Mouse (Mus musculus): ENCODE results near the gene Tmem230. TPM values are rescaled to one million over a fixed set of nuclear protein-coding genes. Genes with fewer than 3 reads are reported as not detected.

Tmem230 gene
- polyA plus RNA-seq, 1 experiment from 2014 or later, result 47.1 TPM

GRCm38 (mm10) chr2:132208246-132208881, 39.2 kb downstream of the Tmem230 start:
- Histone ChIP-seq H3K4me2 (replicated peaks) (no peak overlapping the region), H3K9ac (no peak overlapping the region), H3K4me1 (replicated peaks; ENCODE audit: control insufficient read depth, insufficient read depth, low read length) (no peaks in the 10 kb centered on the region), H3K36me3 (replicated peaks; ENCODE audit: control insufficient read depth, insufficient read depth) (no peaks in the 10 kb centered on the region), H3K27me3 (ENCODE audit: control insufficient read depth, insufficient read depth, low read length) (no peaks in the 10 kb centered on the region), H3K27ac (no peak overlapping the region), H3K9me3 (ENCODE audit: control insufficient read depth, low read length) (no peaks in the 10 kb centered on the region), H3K4me3 (replicated peaks; ENCODE audit: low read length) (no peak overlapping the region)
- DNase-seq (ENCODE audit: low spot score) (no peak), ATAC-seq (ENCODE audit: low FRiP score) (no peak)
- 82% methylated on average over 8 of the region's 8 CpGs for WGBS

- H3K27ac ChIP-seq, result no peak overlapping the region
- DNase-seq (ENCODE audit: low spot score) (no peak), ATAC-seq (ENCODE audit: low FRiP score) (no peak)
- H3K4me1 ChIP-seq (replicated peaks; ENCODE audit: control insufficient read depth, insufficient read depth, low read length), result no peaks in the 10 kb centered on the region
- H3K4me2 ChIP-seq (replicated peaks), result no peak overlapping the region
- no peaks in the 10 kb centered on the region for H3K9me3 ChIP-seq (ENCODE audit: control insufficient read depth, low read length)
- H3K9ac ChIP-seq, result no peak overlapping the region
- H3K4me3 ChIP-seq (replicated peaks; ENCODE audit: low read length), result no peak overlapping the region
- 85% methylated on average over 16 of the region's 16 CpGs for WGBS
- no peaks in the 10 kb centered on the region for H3K36me3 ChIP-seq (replicated peaks; ENCODE audit: control insufficient read depth, insufficient read depth)
- no peaks in the 10 kb centered on the region for H3K27me3 ChIP-seq (ENCODE audit: control insufficient read depth, insufficient read depth, low read length)
Measured at GRCm38 (mm10) chr2:132206316-132206881, 41.2 kb downstream of the Tmem230 start.

GRCm38 (mm10) chr2:132205549-132205948, 42.1 kb downstream of the Tmem230 start:
- Histone ChIP-seq H3K27me3 (ENCODE audit: control insufficient read depth, insufficient read depth, low read length) (no peaks in the 10 kb centered on the region), H3K4me3 (replicated peaks; ENCODE audit: low read length) (no peak overlapping the region), H3K4me1 (replicated peaks; ENCODE audit: control insufficient read depth, insufficient read depth, low read length) (no peaks in the 10 kb centered on the region), H3K9me3 (ENCODE audit: control insufficient read depth, low read length) (no peaks in the 10 kb centered on the region), H3K9ac (no peak overlapping the region), H3K36me3 (replicated peaks; ENCODE audit: control insufficient read depth, insufficient read depth) (no peaks in the 10 kb centered on the region), H3K27ac (no peak overlapping the region), H3K4me2 (replicated peaks) (no peak overlapping the region)
- DNase-seq (ENCODE audit: low spot score) (no peak), ATAC-seq (ENCODE audit: low FRiP score) (no peak)
- WGBS, result 87% methylated on average over 4 of the region's 4 CpGs

GRCm38 (mm10) chr2:132203773-132204172, 43.8 kb downstream of the Tmem230 start:
- H3K9ac ChIP-seq, result no peak overlapping the region
- no peak overlapping the region for H3K4me2 ChIP-seq (replicated peaks)
- no peaks in the 10 kb centered on the region for H3K9me3 ChIP-seq (ENCODE audit: control insufficient read depth, low read length)
- DNase-seq (ENCODE audit: low spot score) (no peak), ATAC-seq (ENCODE audit: low FRiP score) (no peak)
- H3K36me3 ChIP-seq (replicated peaks; ENCODE audit: control insufficient read depth, insufficient read depth), result no peaks in the 10 kb centered on the region
- H3K27me3 ChIP-seq (ENCODE audit: control insufficient read depth, insufficient read depth, low read length), result no peaks in the 10 kb centered on the region
- no peaks in the 10 kb centered on the region for H3K4me1 ChIP-seq (replicated peaks; ENCODE audit: control insufficient read depth, insufficient read depth, low read length)
- WGBS, result 93% methylated on average over 3 of the region's 3 CpGs
- H3K27ac ChIP-seq, result no peak overlapping the region
- H3K4me3 ChIP-seq (replicated peaks; ENCODE audit: low read length), result no peak overlapping the region

- no peak overlapping the region for H3K4me2 ChIP-seq (replicated peaks)
- H3K9ac ChIP-seq, result no peak overlapping the region
- ATAC-seq (ENCODE audit: low FRiP score) (no peak), DNase-seq (ENCODE audit: low spot score) (no peak)
- no peaks in the 10 kb centered on the region for H3K27me3 ChIP-seq (ENCODE audit: control insufficient read depth, insufficient read depth, low read length)
- H3K9me3 ChIP-seq (ENCODE audit: control insufficient read depth, low read length), result no peaks in the 10 kb centered on the region
- no peak overlapping the region for H3K4me3 ChIP-seq (replicated peaks; ENCODE audit: low read length)
- H3K4me1 ChIP-seq (replicated peaks; ENCODE audit: control insufficient read depth, insufficient read depth, low read length), result no peaks in the 10 kb centered on the region
- no peaks in the 10 kb centered on the region for H3K36me3 ChIP-seq (replicated peaks; ENCODE audit: control insufficient read depth, insufficient read depth)
- 79% methylated on average over 3 of the region's 3 CpGs for whole genome bisulfite sequencing
- H3K27ac ChIP-seq, result no peak overlapping the region
Measured at GRCm38 (mm10) chr2:132203186-132203585, 44.4 kb downstream of the Tmem230 start.

- 75% methylated on average over 9 of the region's 9 CpGs for WGBS
- no peak for ATAC-seq (ENCODE audit: low FRiP score)
- Histone ChIP-seq H3K4me2 (replicated peaks) (no peak overlapping the region), H3K4me3 (replicated peaks; ENCODE audit: low read length) (no peak overlapping the region), H3K9ac (no peak overlapping the region), H3K9me3 (ENCODE audit: control insufficient read depth, low read length) (no peaks in the 10 kb centered on the region), H3K27me3 (ENCODE audit: control insufficient read depth, insufficient read depth, low read length) (no peaks in the 10 kb centered on the region), H3K4me1 (replicated peaks; ENCODE audit: control insufficient read depth, insufficient read depth, low read length) (no peaks in the 10 kb centered on the region), H3K27ac (no peak overlapping the region), H3K36me3 (replicated peaks; ENCODE audit: control insufficient read depth, insufficient read depth) (no peaks in the 10 kb centered on the region)
- DNase-seq (ENCODE audit: low spot score), result no peak
Measured at GRCm38 (mm10) chr2:132198017-132198933, 49.3 kb downstream of the Tmem230 start.

- ATAC-seq (ENCODE audit: low FRiP score) (no peak), DNase-seq (ENCODE audit: low spot score) (no peak)
- H3K9ac ChIP-seq, result no peak overlapping the region
- H3K4me1 ChIP-seq (replicated peaks; ENCODE audit: control insufficient read depth, insufficient read depth, low read length), result no peaks in the 10 kb centered on the region
- no peaks in the 10 kb centered on the region for H3K36me3 ChIP-seq (replicated peaks; ENCODE audit: control insufficient read depth, insufficient read depth)
- H3K4me3 ChIP-seq (replicated peaks; ENCODE audit: low read length), result no peak overlapping the region
- H3K27ac ChIP-seq, result no peak overlapping the region
- no peak overlapping the region for H3K4me2 ChIP-seq (replicated peaks)
- H3K9me3 ChIP-seq (ENCODE audit: control insufficient read depth, low read length), result no peaks in the 10 kb centered on the region
- WGBS, result 83% methylated on average over 2 of the region's 2 CpGs
- no peaks in the 10 kb centered on the region for H3K27me3 ChIP-seq (ENCODE audit: control insufficient read depth, insufficient read depth, low read length)
Measured at GRCm38 (mm10) chr2:132195602-132196001, 52.0 kb downstream of the Tmem230 start.

GRCm38 (mm10) chr2:132190602-132191161, 56.9 kb downstream of the Tmem230 start:
- DNase-seq (ENCODE audit: low spot score), result no peak
- 80% methylated on average over 3 of the region's 3 CpGs for WGBS
- no peaks in the 10 kb centered on the region for H3K4me1 ChIP-seq (replicated peaks; ENCODE audit: control insufficient read depth, insufficient read depth, low read length)

More at GRCm38 (mm10) chr2:132190602-132191161, 56.9 kb downstream of the Tmem230 start:
- Histone ChIP-seq H3K27me3 (ENCODE audit: control insufficient read depth, insufficient read depth, low read length) (no peaks in the 10 kb centered on the region), H3K9ac (no peak overlapping the region), H3K4me3 (replicated peaks; ENCODE audit: low read length) (no peak overlapping the region), H3K27ac (no peak overlapping the region), H3K9me3 (ENCODE audit: control insufficient read depth, low read length) (no peaks in the 10 kb centered on the region), H3K36me3 (replicated peaks; ENCODE audit: control insufficient read depth, insufficient read depth) (no peaks in the 10 kb centered on the region), H3K4me2 (replicated peaks) (no peak overlapping the region)
- no peak for ATAC-seq (ENCODE audit: low FRiP score)
